Mouse (Mus musculus) heart, embryonic 10.5 days (tissue): ENCODE results near the gene Dpp6. TPM values are rescaled to one million over a fixed set of nuclear protein-coding genes. Genes with fewer than 3 reads are reported as not detected.

Source experiments
- DNase-seq: peaks from one replicate; pipeline ENCODE4 v3.0.0-alpha.2; 2017; ENCODE audit warnings: low spot score
- H3K27ac ChIP-seq: fragments of 300-500 bp; sonication (generic); 2 replicates; pipeline ENCODE4 v1.5.1; 2016; ENCODE audit warnings: mild to moderate bottlenecking
- H3K27me3 ChIP-seq: fragments of 300-500 bp; sonication (generic); 2 replicates; pipeline ENCODE4 v1.6.1; 2016; ENCODE audit warnings: mild to moderate bottlenecking; ENCODE audit not compliant: poor library complexity, insufficient read depth, severe bottlenecking
- H3K36me3 ChIP-seq: fragments of 300-500 bp; sonication (generic); 2 replicates; pipeline ENCODE4 v1.6.1; 2016; ENCODE audit warnings: mild to moderate bottlenecking, moderate library complexity
- H3K4me1 ChIP-seq: fragments of 300-500 bp; sonication (generic); 2 replicates; pipeline ENCODE4 v1.6.1; 2016; ENCODE audit warnings: mild to moderate bottlenecking
- H3K4me3 ChIP-seq: fragments of 300-500 bp; sonication (generic); 2 replicates; pipeline ENCODE4 v1.5.1; 2016; ENCODE audit warnings: mild to moderate bottlenecking, moderate library complexity
- H3K9me3 ChIP-seq: fragments of 300-500 bp; sonication (generic); 2 replicates; pipeline ENCODE4 v1.6.1; 2016; ENCODE audit warnings: mild to moderate bottlenecking, moderate library complexity
- WGBS: fragments of 180-500 bp; shearing (Covaris S2); methylation state at CpG from one replicate; pipeline ENCODE4 v1.1.7; 2016; 5-methylcytosine and 5-hydroxymethylcytosine counted together
- polyA plus RNA-seq: library from polyadenylated mRNA; unstranded; fragments of >200 nt; fragmentation: Nextera tagmentation; extraction: Ambion mirVana; gene quantifications from 2 replicates; pipeline ENCODE4 v1.2.1, GENCODE M21; 2016

The Dpp6 gene
- polyA plus RNA-seq, 1 experiment from 2014 or later = 0.92 TPM

DNA sequence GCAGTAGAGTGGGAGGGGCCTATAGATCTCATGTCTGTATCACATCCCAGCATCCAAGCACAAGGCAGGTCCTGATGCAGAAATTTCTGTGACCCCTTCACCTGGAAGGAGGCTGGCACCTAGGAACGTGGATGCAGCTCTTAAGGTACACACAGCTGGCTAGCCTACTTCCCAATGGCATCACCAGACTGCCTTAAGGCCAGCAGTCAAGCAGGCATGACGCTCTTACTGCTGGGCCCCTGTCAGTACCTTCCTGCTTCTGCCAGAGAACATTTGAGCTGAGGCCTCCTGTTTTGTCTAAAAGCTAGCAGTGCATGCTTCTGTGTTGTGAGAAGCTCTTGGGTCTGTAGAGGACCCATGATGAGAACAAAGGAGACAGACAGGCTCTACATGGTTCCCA, 815.1 kb downstream of the Dpp6 start:
- no peaks in the 10 kb centered on the region for H3K4me1 ChIP-seq
- no peak overlapping the region for H3K4me3 ChIP-seq
- H3K9me3 ChIP-seq = no peaks in the 10 kb centered on the region
- WGBS = 79% methylated on average over 2 of the region's 2 CpGs
- no peaks in the 10 kb centered on the region for H3K27me3 ChIP-seq
- no peak overlapping the region for H3K27ac ChIP-seq
- H3K36me3 ChIP-seq = no peaks in the 10 kb centered on the region
- DNase-seq = peak; percentile 58

GRCm38 (mm10) chr5:27635941-27636340, 818.9 kb downstream of the Dpp6 start:
- Histone ChIP-seq H3K4me1 (no peaks in the 10 kb centered on the region), H3K27me3 (no peaks in the 10 kb centered on the region), H3K36me3 (no peaks in the 10 kb centered on the region), H3K4me3 (no peak overlapping the region), H3K27ac (no peak overlapping the region), H3K9me3 (no peaks in the 10 kb centered on the region)
- 74% methylated on average over 2 of the region's 2 CpGs for WGBS
- DNase-seq = no peak

- no peaks in the 10 kb centered on the region for H3K27me3 ChIP-seq
- WGBS = 78% methylated on average over 1 of the region's 1 CpGs
- no peak for DNase-seq
These were observed 824.9 kb downstream of the Dpp6 start for GRCm38 (mm10) chr5:27641876-27642275.

DNA sequence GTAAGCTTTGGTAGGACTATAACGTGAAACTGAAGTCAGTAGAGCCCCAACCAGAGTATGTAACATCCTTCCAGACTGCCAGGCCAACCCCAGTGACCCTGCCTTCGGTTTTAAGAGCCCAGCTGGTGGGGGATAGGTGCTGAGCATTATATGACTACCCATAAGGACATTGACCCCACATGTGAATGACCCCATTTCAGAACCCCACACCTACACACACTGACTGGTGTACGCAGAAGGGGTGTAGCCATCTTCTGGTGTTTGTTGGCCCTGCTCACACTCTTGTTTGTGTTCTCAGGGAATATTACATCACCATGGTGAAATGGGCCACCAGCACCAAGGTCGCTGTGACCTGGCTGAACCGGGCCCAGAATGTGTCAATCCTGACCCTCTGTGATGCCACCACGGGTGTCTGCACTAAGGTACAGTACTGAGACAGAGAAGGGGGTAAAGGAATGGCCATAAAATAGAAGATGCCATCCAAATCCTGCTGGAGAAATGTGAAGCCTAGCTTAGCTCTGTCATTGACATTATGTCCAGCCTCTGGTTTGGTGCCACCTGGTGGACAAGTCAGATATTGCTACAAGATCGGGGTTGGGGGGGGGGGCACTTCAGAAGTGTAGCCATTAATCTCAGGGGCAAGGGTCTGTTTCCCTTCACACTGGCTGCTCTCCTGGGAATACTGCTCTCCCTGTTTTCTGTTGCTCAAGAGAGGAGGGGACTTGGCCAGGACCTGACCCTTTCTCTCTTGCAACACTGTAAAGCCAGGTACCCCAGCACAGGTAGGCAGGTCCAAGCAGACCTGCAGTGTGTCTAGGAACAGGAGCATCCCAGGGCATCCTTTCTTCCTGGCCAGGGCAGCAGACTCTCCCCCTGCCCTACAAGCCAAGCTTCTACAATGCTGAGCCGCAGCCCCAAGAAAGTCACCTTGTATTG, 835.1 kb downstream of the Dpp6 start:
- 53% methylated on average over 8 of the region's 8 CpGs for WGBS

More at GRCm38 (mm10) chr5:27641876-27642275, 824.9 kb downstream of the Dpp6 start:
- no peak overlapping the region for H3K27ac ChIP-seq
- no peaks in the 10 kb centered on the region for H3K4me1 ChIP-seq
- H3K4me3 ChIP-seq = no peak overlapping the region
- no peaks in the 10 kb centered on the region for H3K9me3 ChIP-seq
- H3K36me3 ChIP-seq = no peaks in the 10 kb centered on the region

GRCm38 (mm10) chr5:27656101-27656500, 839.1 kb downstream of the Dpp6 start:
- Histone ChIP-seq H3K4me3 (no peak overlapping the region), H3K4me1 (peaks cover 14% of the 10 kb centered on the region), H3K27me3 (no peaks in the 10 kb centered on the region), H3K27ac (no peak overlapping the region), H3K9me3 (no peaks in the 10 kb centered on the region), H3K36me3 (no peaks in the 10 kb centered on the region)
- WGBS = 71% methylated on average over 6 of the region's 6 CpGs
- DNase-seq = no peak

More for the DNA sequence above, 835.1 kb downstream of the Dpp6 start:
- Histone ChIP-seq H3K36me3 (no peaks in the 10 kb centered on the region), H3K27me3 (no peaks in the 10 kb centered on the region), H3K4me1 (no peaks in the 10 kb centered on the region), H3K27ac (no peak overlapping the region), H3K4me3 (no peak overlapping the region), H3K9me3 (no peaks in the 10 kb centered on the region)
- no peak for DNase-seq

- H3K4me3 ChIP-seq = no peak overlapping the region
- H3K27me3 ChIP-seq = no peaks in the 10 kb centered on the region
- H3K36me3 ChIP-seq = no peaks in the 10 kb centered on the region
- H3K27ac ChIP-seq = peak overlapping the region; percentile 69; the same call in 1 of the 2 replicates
- no peak for DNase-seq
- H3K9me3 ChIP-seq = no peaks in the 10 kb centered on the region
- H3K4me1 ChIP-seq = peaks cover 14% of the 10 kb centered on the region
- WGBS = 52% methylated on average over 4 of the region's 4 CpGs
These were observed 840.7 kb downstream of the Dpp6 start for GRCm38 (mm10) chr5:27657672-27658071.

- H3K9me3 ChIP-seq = no peaks in the 10 kb centered on the region
- H3K27ac ChIP-seq = 0 out of 2 replicates have a peak overlapping the region, but pooled peaks have one; percentile 69
- H3K4me1 ChIP-seq = peaks cover 14% of the 10 kb centered on the region
- no peak for DNase-seq
- 74% methylated on average over 5 of the region's 5 CpGs for WGBS
- no peaks in the 10 kb centered on the region for H3K27me3 ChIP-seq
- no peaks in the 10 kb centered on the region for H3K36me3 ChIP-seq
- no peak overlapping the region for H3K4me3 ChIP-seq
These were observed 841.2 kb downstream of the Dpp6 start for GRCm38 (mm10) chr5:27658165-27658564.

- Histone ChIP-seq H3K4me1 (peaks cover 14% of the 10 kb centered on the region), H3K36me3 (no peaks in the 10 kb centered on the region), H3K9me3 (no peaks in the 10 kb centered on the region), H3K27ac (no peak overlapping the region), H3K27me3 (no peaks in the 10 kb centered on the region), H3K4me3 (no peak overlapping the region)
- no peak for DNase-seq
These were observed 841.6 kb downstream of the Dpp6 start for GRCm38 (mm10) chr5:27658569-27658968.

- H3K27ac ChIP-seq = no peak overlapping the region
- no peaks in the 10 kb centered on the region for H3K9me3 ChIP-seq
- 89% methylated on average over 2 of the region's 2 CpGs for WGBS
- no peak overlapping the region for H3K4me3 ChIP-seq
- no peaks in the 10 kb centered on the region for H3K36me3 ChIP-seq
- no peak for DNase-seq
- peaks cover 14% of the 10 kb centered on the region for H3K4me1 ChIP-seq
- no peaks in the 10 kb centered on the region for H3K27me3 ChIP-seq
These were observed 842.0 kb downstream of the Dpp6 start for GRCm38 (mm10) chr5:27659019-27659418.

DNA sequence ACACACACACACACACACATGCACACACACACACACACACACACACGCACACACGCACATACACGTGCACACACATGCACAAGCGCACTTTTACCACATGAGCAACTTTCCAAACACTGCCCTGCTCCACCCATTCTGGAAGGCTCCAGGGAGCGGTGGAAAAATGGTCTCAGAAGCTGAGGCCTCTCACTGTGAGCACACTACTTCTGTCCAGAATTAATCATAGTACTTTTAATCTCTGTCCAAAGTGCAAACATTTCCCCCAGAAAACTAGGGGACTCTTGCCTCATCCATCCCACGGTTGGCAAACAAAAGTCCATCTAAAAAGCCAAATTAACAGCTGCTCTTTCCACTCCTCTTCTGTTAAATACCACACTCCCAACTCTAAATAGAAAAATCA, 842.8 kb downstream of the Dpp6 start:
- WGBS = 88% methylated on average over 6 of the region's 6 CpGs
- no peak for DNase-seq
- Histone ChIP-seq H3K36me3 (no peaks in the 10 kb centered on the region), H3K4me3 (no peak overlapping the region), H3K27ac (no peak overlapping the region), H3K4me1 (peaks cover 14% of the 10 kb centered on the region), H3K27me3 (no peaks in the 10 kb centered on the region), H3K9me3 (no peaks in the 10 kb centered on the region)

GRCm38 (mm10) chr5:27664111-27664510, 847.1 kb downstream of the Dpp6 start:
- no peak overlapping the region for H3K4me3 ChIP-seq
- DNase-seq = no peak
- WGBS = 82% methylated on average over 4 of the region's 4 CpGs
- no peak overlapping the region for H3K27ac ChIP-seq
- no peaks in the 10 kb centered on the region; the same call in 1 of the 2 replicates for H3K4me1 ChIP-seq
- H3K36me3 ChIP-seq = no peaks in the 10 kb centered on the region
- no peaks in the 10 kb centered on the region for H3K27me3 ChIP-seq
- H3K9me3 ChIP-seq = no peaks in the 10 kb centered on the region

- Histone ChIP-seq H3K4me3 (no peak overlapping the region), H3K27ac (no peak overlapping the region), H3K9me3 (no peaks in the 10 kb centered on the region), H3K36me3 (no peaks in the 10 kb centered on the region), H3K27me3 (no peaks in the 10 kb centered on the region), H3K4me1 (no peaks in the 10 kb centered on the region)
- no peak for DNase-seq
- 57% methylated on average over 2 of the region's 2 CpGs for WGBS
These were observed 854.5 kb downstream of the Dpp6 start for GRCm38 (mm10) chr5:27671487-27671886.

- Histone ChIP-seq H3K36me3 (no peaks in the 10 kb centered on the region), H3K27ac (no peak overlapping the region), H3K4me3 (no peak overlapping the region), H3K9me3 (no peaks in the 10 kb centered on the region), H3K4me1 (no peaks in the 10 kb centered on the region), H3K27me3 (no peaks in the 10 kb centered on the region)
- no peak for DNase-seq
- WGBS = 52% methylated on average over 5 of the region's 5 CpGs
These were observed 860.3 kb downstream of the Dpp6 start for GRCm38 (mm10) chr5:27677247-27677666.
